Mouse (Mus musculus) monocyte, adult 5-6 weeks (primary cell): Measurements from ENCODE around the gene Hs6st1. TPM values are rescaled to one million over a fixed set of nuclear protein-coding genes. Genes with fewer than 3 reads are reported as not detected.

Experiments used
- ATAC-seq: fragments of 153-309, 156-312 bp; replicated peaks from 2 replicates; pipeline ENCODE4 v1.8.0; 2017; ENCODE audit warnings: mild to moderate bottlenecking; ENCODE audit not compliant: low TSS enrichment, insufficient number of reproducible peaks, severe bottlenecking, poor library complexity, low FRiP score
- total RNA-seq: library from RNA; stranded (forward); fragments of 200-1000, 200-491, 200-594 nt; gene quantifications from 3 replicates; pipeline ENCODE4 v1.2.3, GENCODE M21; 2017

The Hs6st1 gene
- total RNA-seq, 1 experiment from 2014 or later = 26.3 TPM

GRCm38 (mm10) chr1:36077084-36077483 lies 8.9 kb downstream of the Hs6st1 start:
- ATAC-seq = no peak

- ATAC-seq = no peak
These were observed 10.1 kb downstream of the Hs6st1 start for GRCm38 (mm10) chr1:36078250-36078649.

GRCm38 (mm10) chr1:36079679-36080078 lies 11.5 kb downstream of the Hs6st1 start:
- ATAC-seq = no peak

- ATAC-seq = no peak
These were observed 12.8 kb downstream of the Hs6st1 start for GRCm38 (mm10) chr1:36080974-36081373.

- no peak for ATAC-seq
These were observed 14.0 kb downstream of the Hs6st1 start for GRCm38 (mm10) chr1:36082184-36082583.

- ATAC-seq = no peak
These were observed 15.4 kb downstream of the Hs6st1 start for GRCm38 (mm10) chr1:36083554-36083953.

GRCm38 (mm10) chr1:36085069-36085468 lies 16.9 kb downstream of the Hs6st1 start:
- no peak for ATAC-seq

- no peak for ATAC-seq
These were observed 20.2 kb downstream of the Hs6st1 start for GRCm38 (mm10) chr1:36088367-36088766.

- no peak for ATAC-seq
These were observed 21.3 kb downstream of the Hs6st1 start for GRCm38 (mm10) chr1:36089481-36089880.

GRCm38 (mm10) chr1:36090011-36090721 lies 22.0 kb downstream of the Hs6st1 start:
- ATAC-seq = peak; percentile 13; the same call in 1 of the 2 replicates

GRCm38 (mm10) chr1:36090722-36091110 lies 22.5 kb downstream of the Hs6st1 start:
- no peak for ATAC-seq

- ATAC-seq = no peak
These were observed 23.0 kb downstream of the Hs6st1 start for GRCm38 (mm10) chr1:36091246-36091645.

- no peak for ATAC-seq
These were observed 25.5 kb downstream of the Hs6st1 start for GRCm38 (mm10) chr1:36093741-36094140.

GRCm38 (mm10) chr1:36095423-36096272 lies 27.4 kb downstream of the Hs6st1 start:
- ATAC-seq = no peak

GRCm38 (mm10) chr1:36098432-36098831 lies 30.2 kb downstream of the Hs6st1 start:
- no peak for ATAC-seq

- ATAC-seq = no peak
These were observed 32.2 kb downstream of the Hs6st1 start for GRCm38 (mm10) chr1:36100371-36100770.

GRCm38 (mm10) chr1:36105917-36106706 lies 37.9 kb downstream of the Hs6st1 start:
- no peak for ATAC-seq

- ATAC-seq = no peak
These were observed 41.8 kb downstream of the Hs6st1 start for GRCm38 (mm10) chr1:36109987-36110386.

GRCm38 (mm10) chr1:36112665-36113064 lies 44.5 kb downstream of the Hs6st1 start:
- ATAC-seq = no peak
